Mouse (Mus musculus) CH12.LX (cell line): ENCODE data around the gene Scel.

Source experiments
- CTCF ChIP-seq, 2 experiments: IDR thresholded peaks in 1 of 2; conservative IDR thresholded peaks in 1 of 2; 2 replicates each; pipeline ENCODE4 v1.5.1; 2011 to 2012; ENCODE audit warnings: low read depth in 2 of 2, low read length in 2 of 2, improper control_type of control experiment in 1 of 2, inconsistent platforms in 1 of 2, mild to moderate bottlenecking in 1 of 2, moderate library complexity in 1 of 2
- EP300 ChIP-seq: IDR thresholded peaks from 2 replicates; pipeline ENCODE4 v1.6.1; 2011; ENCODE audit warnings: low read length, improper control_type of control experiment
- HCFC1 ChIP-seq: IDR thresholded peaks from 2 replicates; pipeline ENCODE4 v1.6.1; 2012; ENCODE audit warnings: low read depth, mild to moderate bottlenecking, inconsistent platforms, low read length, improper control_type of control experiment
- POLR2A ChIP-seq: IDR thresholded peaks from 2 replicates; pipeline ENCODE4 v1.6.1; 2011; ENCODE audit warnings: low read depth, mild to moderate bottlenecking, improper control_type of control experiment, low read length
- RAD21 ChIP-seq: IDR thresholded peaks from 2 replicates; pipeline ENCODE4 v1.6.1; 2011; ENCODE audit warnings: low read depth, mild to moderate bottlenecking, low read length, improper control_type of control experiment, moderate library complexity

DNA sequence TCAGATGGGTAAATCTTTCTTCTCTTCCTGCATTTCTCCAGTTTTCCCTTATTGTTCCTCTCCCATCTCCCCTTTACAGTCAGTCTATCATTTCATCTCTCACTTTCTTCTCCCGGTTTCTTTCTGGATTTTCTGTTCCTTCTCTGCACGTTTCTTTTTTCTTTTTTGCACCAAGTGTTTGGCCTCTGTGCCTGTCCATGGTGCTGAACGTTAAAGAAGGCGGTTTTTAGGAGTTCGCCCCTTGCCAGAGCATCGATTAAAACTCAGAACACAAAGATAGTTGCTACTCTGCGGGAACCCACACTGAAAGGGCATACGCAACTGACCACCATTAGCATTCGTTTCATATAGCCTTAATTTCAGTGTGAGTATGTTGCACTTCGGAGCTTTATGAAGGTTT lies 23.2 kb downstream of the Scel start:
- TF ChIP-seq CTCF (conservative IDR thresholded peaks at IDR 0.05 in 1 of 2, IDR thresholded peaks at IDR 0.05 in 1 of 2; ENCODE audit: low read depth in 2 of 2, low read length in 2 of 2) (no peak), EP300 (no peak), HCFC1 (no peak), POLR2A (no peak), RAD21 (no peak)
